Mouse (Mus musculus): Measurements from ENCODE around the gene Troap. TPM values are rescaled to one million over a fixed set of nuclear protein-coding genes. Genes with fewer than 3 reads are reported as not detected.

The Troap gene
- polyA plus RNA-seq, 1 experiment from 2014 or later: 5.6 TPM

DNA sequence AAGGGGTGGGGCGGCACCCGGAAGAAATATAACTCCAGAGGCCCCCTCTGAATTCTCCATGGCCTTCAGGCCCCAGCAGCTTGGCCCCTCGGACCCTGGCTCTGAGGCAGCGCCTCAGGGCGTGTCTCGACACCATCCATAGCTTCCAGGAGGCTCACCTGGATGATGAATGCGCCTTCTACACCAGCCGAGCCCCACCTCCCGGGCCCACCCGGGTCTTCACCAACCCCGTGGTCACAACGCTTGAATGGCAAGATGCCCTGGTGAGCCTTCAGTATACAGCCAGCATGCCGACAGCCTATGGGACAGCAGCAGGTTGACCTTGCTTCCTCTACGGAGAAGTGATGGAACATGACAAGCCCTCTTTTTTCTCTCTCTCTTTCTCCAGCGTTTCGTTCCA, 8.5 kb downstream of the Troap start:
- ATAC-seq: no peak
- 89% methylated on average over 15 of the region's 16 CpGs for WGBS
- no peak overlapping the region for H3K4me2 ChIP-seq (ENCODE audit: low read length)

DNA sequence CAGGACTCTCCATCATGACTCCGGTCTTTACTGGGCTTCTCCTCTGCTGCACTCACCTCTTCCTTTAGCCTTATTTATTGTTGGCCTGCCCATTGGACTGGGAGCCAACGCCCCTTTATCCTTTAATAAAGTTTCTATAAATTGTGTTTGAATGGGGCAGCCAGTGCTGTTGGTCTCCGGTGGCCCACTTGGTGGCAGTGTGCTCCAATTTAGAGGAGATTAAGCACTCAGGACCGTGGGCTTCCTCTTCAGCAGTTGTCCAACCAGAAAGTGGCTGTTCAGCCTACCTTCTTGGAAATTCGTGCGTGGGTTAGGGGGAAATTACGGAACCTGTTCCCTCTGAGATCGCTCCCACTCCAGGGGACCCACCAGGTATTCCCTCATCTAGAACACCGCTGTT, 8.9 kb downstream of the Troap start:
- Histone ChIP-seq H3K4me3 (ENCODE audit: low read length) (no peak overlapping the region), H3K27me3 (replicated peaks; ENCODE audit: control insufficient read depth, insufficient read depth, low read length) (peaks cover 29% of the 10 kb centered on the region), H3K27ac (ENCODE audit: low read depth, low read length) (no peak overlapping the region)

More for the DNA sequence above, 8.5 kb downstream of the Troap start:
- no peak overlapping the region for H3K9ac ChIP-seq (ENCODE audit: low read depth, low read length)
- H3K4me3 ChIP-seq (ENCODE audit: low read length): no peak overlapping the region
- no peaks in the 10 kb centered on the region for H3K9me3 ChIP-seq (ENCODE audit: control insufficient read depth, low read length)
- no peak overlapping the region for H3K27ac ChIP-seq (ENCODE audit: low read depth, low read length)
- H3K4me1 ChIP-seq (ENCODE audit: control insufficient read depth, insufficient read depth, low read depth, low read length): no peaks in the 10 kb centered on the region
- no peaks in the 10 kb centered on the region for H3K36me3 ChIP-seq (ENCODE audit: control insufficient read depth, insufficient read depth, low read length)
- peaks cover 29% of the 10 kb centered on the region for H3K27me3 ChIP-seq (replicated peaks; ENCODE audit: control insufficient read depth, insufficient read depth, low read length)

DNA sequence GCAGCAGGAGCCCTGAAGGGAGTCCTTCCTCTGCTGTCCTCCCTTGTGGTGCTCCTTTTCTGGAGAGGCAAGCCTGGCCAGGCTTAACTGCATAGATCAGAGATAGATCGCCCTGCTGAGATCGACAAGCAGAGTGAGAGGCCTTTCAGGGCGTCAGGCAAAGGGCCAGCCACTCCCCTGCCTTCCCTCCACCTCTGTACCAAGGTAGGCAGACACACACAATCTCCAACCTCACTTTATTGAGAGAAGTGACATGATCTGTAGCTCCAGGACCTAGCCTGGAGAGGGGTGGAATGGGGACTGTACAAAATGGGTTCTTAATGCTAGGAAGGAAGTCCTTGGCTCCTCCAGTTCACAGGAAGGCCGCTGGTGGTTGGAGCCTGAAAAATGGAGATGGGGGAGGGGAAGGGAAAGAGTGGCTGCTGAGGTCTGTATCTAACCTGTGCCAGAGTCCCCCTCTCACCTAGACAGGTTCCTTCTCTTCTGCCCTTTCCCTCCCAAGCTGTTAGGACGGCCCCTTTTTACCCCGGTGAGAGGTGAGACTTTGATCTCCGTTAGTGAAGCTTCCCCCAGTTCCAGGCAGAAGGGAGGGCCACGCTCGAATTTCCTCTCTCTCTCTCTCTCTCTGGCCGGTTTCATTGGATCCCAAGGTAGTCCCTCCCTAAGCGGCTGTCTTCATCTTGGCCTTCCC, 9.6 kb downstream of the Troap start:
- H3K4me3 ChIP-seq (ENCODE audit: low read length): no peak overlapping the region
- no peak overlapping the region for H3K9ac ChIP-seq (ENCODE audit: low read depth, low read length)
- WGBS: 18% methylated on average over 11 of the region's 11 CpGs
- H3K9me3 ChIP-seq (ENCODE audit: control insufficient read depth, low read length): no peaks in the 10 kb centered on the region
- peaks cover 5% of the 10 kb centered on the region; the same call in 1 of the 2 replicates for H3K4me1 ChIP-seq (ENCODE audit: control insufficient read depth, insufficient read depth, low read depth, low read length)
- H3K4me2 ChIP-seq (ENCODE audit: low read length): no peak overlapping the region
- H3K27ac ChIP-seq (ENCODE audit: low read depth, low read length): no peak overlapping the region
- H3K36me3 ChIP-seq (ENCODE audit: control insufficient read depth, insufficient read depth, low read length): no peaks in the 10 kb centered on the region
- peaks cover 34% of the 10 kb centered on the region for H3K27me3 ChIP-seq (replicated peaks; ENCODE audit: control insufficient read depth, insufficient read depth, low read length)
- no peak for ATAC-seq

More for the DNA sequence above, 8.9 kb downstream of the Troap start:
- Histone ChIP-seq H3K9ac (ENCODE audit: low read depth, low read length) (no peak overlapping the region), H3K9me3 (ENCODE audit: control insufficient read depth, low read length) (no peaks in the 10 kb centered on the region), H3K4me1 (ENCODE audit: control insufficient read depth, insufficient read depth, low read depth, low read length) (peaks cover 3% of the 10 kb centered on the region; the same call in 1 of the 2 replicates), H3K4me2 (ENCODE audit: low read length) (no peak overlapping the region), H3K36me3 (ENCODE audit: control insufficient read depth, insufficient read depth, low read length) (no peaks in the 10 kb centered on the region)
- ATAC-seq: no peak
- WGBS: 66% methylated on average over 9 of the region's 9 CpGs

- Histone ChIP-seq H3K4me3 (ENCODE audit: low read length) (no peak overlapping the region), H3K4me2 (ENCODE audit: low read length) (no peak overlapping the region), H3K9ac (ENCODE audit: low read depth, low read length) (no peak overlapping the region), H3K4me1 (ENCODE audit: control insufficient read depth, insufficient read depth, low read depth, low read length) (peaks cover 5% of the 10 kb centered on the region; the same call in 1 of the 2 replicates), H3K27me3 (replicated peaks; ENCODE audit: control insufficient read depth, insufficient read depth, low read length) (peaks cover 39% of the 10 kb centered on the region), H3K9me3 (ENCODE audit: control insufficient read depth, low read length) (no peaks in the 10 kb centered on the region), H3K27ac (ENCODE audit: low read depth, low read length) (no peak overlapping the region), H3K36me3 (ENCODE audit: control insufficient read depth, insufficient read depth, low read length) (no peaks in the 10 kb centered on the region)
- 14% methylated on average over 19 of the region's 19 CpGs for WGBS
- ATAC-seq: no peak
Observed at GRCm38 (mm10) chr15:99084618-99085017, 10.2 kb downstream of the Troap start.

- H3K9me3 ChIP-seq (ENCODE audit: control insufficient read depth, low read length): no peaks in the 10 kb centered on the region
- H3K4me3 ChIP-seq (ENCODE audit: low read length): no peak overlapping the region
- WGBS: 68% methylated on average over 4 of the region's 4 CpGs
- H3K27me3 ChIP-seq (replicated peaks; ENCODE audit: control insufficient read depth, insufficient read depth, low read length): peaks cover 44% of the 10 kb centered on the region
- H3K9ac ChIP-seq (ENCODE audit: low read depth, low read length): no peak overlapping the region
- no peak for ATAC-seq
- H3K4me1 ChIP-seq (ENCODE audit: control insufficient read depth, insufficient read depth, low read depth, low read length): peaks cover 5% of the 10 kb centered on the region; the same call in 1 of the 2 replicates
- no peak overlapping the region for H3K4me2 ChIP-seq (ENCODE audit: low read length)
- no peaks in the 10 kb centered on the region for H3K36me3 ChIP-seq (ENCODE audit: control insufficient read depth, insufficient read depth, low read length)
- H3K27ac ChIP-seq (ENCODE audit: low read depth, low read length): no peak overlapping the region
Observed at GRCm38 (mm10) chr15:99085997-99086396, 11.6 kb downstream of the Troap start.

- H3K27me3 ChIP-seq (replicated peaks; ENCODE audit: control insufficient read depth, insufficient read depth, low read length): peaks cover 47% of the 10 kb centered on the region
- ATAC-seq: 0 out of 2 replicates have a peak, but pooled peaks have one; percentile 9
- no peak within 1 kb of the TSS for H3K27ac ChIP-seq (ENCODE audit: low read depth, low read length)
Observed at GRCm38 (mm10) chr15:99087253-99088075, 13.1 kb downstream of the Troap start, which contains the start of gene C1ql4. C1ql4 (minus strand) TSS chr15:99087817.

GRCm38 (mm10) chr15:99088292-99088691, 13.9 kb downstream of the Troap start:
- Histone ChIP-seq H3K9me3 (ENCODE audit: control insufficient read depth, low read length) (no peaks in the 10 kb centered on the region), H3K4me3 (ENCODE audit: low read length) (peak overlapping the region; percentile 25), H3K36me3 (ENCODE audit: control insufficient read depth, insufficient read depth, low read length) (no peaks in the 10 kb centered on the region), H3K9ac (ENCODE audit: low read depth, low read length) (no peak overlapping the region; the same call in 1 of the 2 replicates), H3K27ac (ENCODE audit: low read depth, low read length) (no peak overlapping the region), H3K4me1 (ENCODE audit: control insufficient read depth, insufficient read depth, low read depth, low read length) (peaks cover 5% of the 10 kb centered on the region; the same call in 1 of the 2 replicates), H3K27me3 (replicated peaks; ENCODE audit: control insufficient read depth, insufficient read depth, low read length) (peaks cover 51% of the 10 kb centered on the region), H3K4me2 (ENCODE audit: low read length) (peak overlapping the region; percentile 55)
- peak; percentile 63 for ATAC-seq
- WGBS: under 1% methylated on average over 26 of the region's 27 CpGs

More at GRCm38 (mm10) chr15:99087253-99088075, 13.1 kb downstream of the Troap start, which contains the start of gene C1ql4:
- Histone ChIP-seq H3K4me3 (ENCODE audit: low read length) (peak within 1 kb of the TSS; percentile 25), H3K9ac (ENCODE audit: low read depth, low read length) (no peak within 1 kb of the TSS; the same call in 1 of the 2 replicates), H3K36me3 (ENCODE audit: control insufficient read depth, insufficient read depth, low read length) (no peaks in the 10 kb centered on the region), H3K4me1 (ENCODE audit: control insufficient read depth, insufficient read depth, low read depth, low read length) (peaks cover 5% of the 10 kb centered on the region; the same call in 1 of the 2 replicates), H3K4me2 (ENCODE audit: low read length) (peak within 1 kb of the TSS; percentile 55), H3K9me3 (ENCODE audit: control insufficient read depth, low read length) (no peaks in the 10 kb centered on the region)
- 5% methylated on average over 56 of the region's 60 CpGs for WGBS

GRCm38 (mm10) chr15:99089069-99089468, 14.7 kb downstream of the Troap start:
- no peak for ATAC-seq
- no peaks in the 10 kb centered on the region for H3K36me3 ChIP-seq (ENCODE audit: control insufficient read depth, insufficient read depth, low read length)
- no peak overlapping the region; the same call in 1 of the 2 replicates for H3K9ac ChIP-seq (ENCODE audit: low read depth, low read length)
- no peak overlapping the region for H3K4me3 ChIP-seq (ENCODE audit: low read length)
- no peak overlapping the region for H3K27ac ChIP-seq (ENCODE audit: low read depth, low read length)
- no peaks in the 10 kb centered on the region for H3K9me3 ChIP-seq (ENCODE audit: control insufficient read depth, low read length)
- H3K27me3 ChIP-seq (replicated peaks; ENCODE audit: control insufficient read depth, insufficient read depth, low read length): peaks cover 50% of the 10 kb centered on the region
- peak overlapping the region; percentile 29 for H3K4me2 ChIP-seq (ENCODE audit: low read length)
- 14% methylated on average over 14 of the region's 14 CpGs for WGBS
- peaks cover 12% of the 10 kb centered on the region for H3K4me1 ChIP-seq (ENCODE audit: control insufficient read depth, insufficient read depth, low read depth, low read length)

GRCm38 (mm10) chr15:99092870-99093269, 18.5 kb downstream of the Troap start, which contains the start of gene Dnajc22:
Dnajc22 (plus strand) TSS chr15:99093170.
- no peaks in the 10 kb centered on the region for H3K36me3 ChIP-seq (ENCODE audit: control insufficient read depth, insufficient read depth, low read length)
- peak within 1 kb of the TSS; percentile 66 for H3K9ac ChIP-seq (ENCODE audit: low read depth, low read length)
- H3K4me2 ChIP-seq (ENCODE audit: low read length): peak within 1 kb of the TSS; percentile 77
- peak within 1 kb of the TSS; percentile 49 for H3K4me3 ChIP-seq (ENCODE audit: low read length)
- WGBS: 30% methylated on average over 8 of the region's 8 CpGs
- H3K9me3 ChIP-seq (ENCODE audit: control insufficient read depth, low read length): no peaks in the 10 kb centered on the region
- ATAC-seq: no peak
- H3K4me1 ChIP-seq (ENCODE audit: control insufficient read depth, insufficient read depth, low read depth, low read length): peaks cover 30% of the 10 kb centered on the region
- peaks cover 38% of the 10 kb centered on the region for H3K27me3 ChIP-seq (replicated peaks; ENCODE audit: control insufficient read depth, insufficient read depth, low read length)
- peak within 1 kb of the TSS; percentile 39 for H3K27ac ChIP-seq (ENCODE audit: low read depth, low read length)

Data from hindbrain, embryonic 16.5 days (tissue).